Mouse (Mus musculus): Measurements from ENCODE around the gene Zfp341. TPM values are rescaled to one million over a fixed set of nuclear protein-coding genes. Genes with fewer than 3 reads are reported as not detected.

Gene Zfp341
- polyA plus RNA-seq (2017; shearing (Covaris generic)), result under 1 TPM in 2 of 3 experiments, not detected in 1; 0.59 to 0.88 TPM

DNA sequence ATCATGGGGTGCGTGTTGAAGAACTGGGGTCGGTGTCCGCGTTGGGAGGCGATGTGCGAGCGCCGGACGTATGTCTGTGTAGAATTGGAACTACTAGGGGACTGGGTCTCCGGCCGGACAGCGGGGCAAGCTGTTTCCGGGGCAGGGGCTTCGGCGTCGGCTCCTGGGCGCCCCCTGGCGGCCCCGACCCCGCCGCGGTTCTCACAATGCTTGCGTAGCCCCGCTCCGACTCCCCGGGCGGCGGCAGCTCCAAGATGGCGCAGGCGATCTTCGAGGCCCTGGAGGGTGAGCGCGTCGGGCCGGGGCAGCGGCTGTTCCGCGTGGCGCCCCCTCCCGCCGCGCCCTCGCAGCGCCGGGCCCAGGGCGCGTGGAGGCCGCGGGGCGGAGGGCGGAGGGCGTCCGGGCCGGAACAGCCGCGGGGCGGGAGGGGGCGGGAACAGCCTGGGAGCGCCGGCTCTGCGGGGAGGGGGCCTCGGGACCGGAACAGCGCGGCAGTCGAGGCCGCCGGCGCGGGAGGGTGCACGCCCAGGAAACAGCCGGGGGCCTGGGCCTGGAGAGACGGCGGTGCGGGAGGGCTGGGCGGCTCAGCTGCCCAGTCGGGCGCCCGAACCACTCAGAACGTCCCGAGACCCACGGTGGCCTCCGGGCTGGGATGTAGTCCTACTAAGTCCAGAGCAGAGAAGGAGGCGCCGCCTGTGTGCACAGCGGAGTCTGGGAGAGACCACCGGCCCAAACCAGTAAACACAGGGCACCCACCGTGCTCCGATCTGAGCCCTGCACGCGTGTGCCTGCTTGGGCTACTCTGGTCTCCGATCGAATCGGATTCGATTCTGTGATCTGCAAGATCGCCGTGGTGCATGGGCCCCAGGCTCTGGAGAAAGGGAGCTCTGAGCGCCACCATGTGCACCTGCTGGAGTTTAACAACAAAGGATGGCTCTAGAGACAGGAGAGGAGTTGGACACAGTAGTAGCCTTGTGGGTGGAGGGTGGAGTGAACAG lies at the start of gene Zfp341, which contains the start of gene 4930519P11Rik:
Gene Zfp341, plus strand, starts transcription at position 180 of the 998 bp plus-strand sequence.
Gene 4930519P11Rik, minus strand, starts transcription at position 320 of the 998 bp plus-strand sequence.
- ATAC-seq, result peak; percentile 75

DNA sequence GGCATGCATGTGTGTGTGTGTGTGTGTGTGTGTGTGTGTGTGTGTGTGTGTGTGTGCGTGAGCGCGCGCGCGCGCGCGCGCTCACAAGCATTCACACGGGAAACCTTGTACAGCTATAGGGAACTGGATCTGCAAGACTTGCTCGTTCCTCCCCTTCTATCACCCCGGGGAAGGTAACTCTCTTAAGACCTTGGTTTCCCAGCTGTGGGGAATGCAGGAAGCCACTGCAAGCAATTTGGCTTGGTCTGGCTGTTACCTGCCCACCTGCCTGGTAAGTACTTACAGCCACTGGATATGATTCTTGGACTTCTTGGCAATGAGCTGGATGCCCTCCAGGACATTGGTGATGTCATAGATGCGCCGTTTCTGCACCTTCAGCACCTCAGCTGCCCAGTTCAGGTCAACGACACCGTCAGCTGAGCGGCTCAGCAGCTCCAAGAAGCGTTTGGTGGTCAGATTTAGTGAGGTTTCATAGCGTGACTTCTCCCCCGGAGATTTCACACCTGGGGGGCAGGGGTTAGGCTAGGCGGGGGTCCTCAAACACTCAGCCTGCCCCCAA lies 49.4 kb upstream of the Zfp341 start:
- no peak for ATAC-seq

DNA sequence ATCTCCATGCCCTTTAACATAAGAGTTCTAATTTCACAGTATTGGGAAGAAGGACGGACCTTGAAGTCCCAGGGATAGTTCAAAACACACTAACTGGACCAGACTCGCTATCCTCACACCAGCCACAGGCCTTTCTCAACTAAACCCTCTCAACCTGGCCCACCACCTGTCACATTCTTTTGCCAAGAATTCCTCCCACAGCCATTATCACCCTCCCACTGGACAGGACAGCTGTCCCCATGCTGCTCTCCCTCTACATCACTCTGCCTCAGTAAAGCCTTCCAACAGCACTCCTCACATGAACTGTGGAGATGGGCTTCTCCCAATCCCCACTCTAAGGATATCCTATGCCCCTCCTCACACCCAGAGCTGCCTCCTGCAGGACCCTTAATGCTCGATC lies 47.5 kb upstream of the Zfp341 start:
- no peak for ATAC-seq

DNA sequence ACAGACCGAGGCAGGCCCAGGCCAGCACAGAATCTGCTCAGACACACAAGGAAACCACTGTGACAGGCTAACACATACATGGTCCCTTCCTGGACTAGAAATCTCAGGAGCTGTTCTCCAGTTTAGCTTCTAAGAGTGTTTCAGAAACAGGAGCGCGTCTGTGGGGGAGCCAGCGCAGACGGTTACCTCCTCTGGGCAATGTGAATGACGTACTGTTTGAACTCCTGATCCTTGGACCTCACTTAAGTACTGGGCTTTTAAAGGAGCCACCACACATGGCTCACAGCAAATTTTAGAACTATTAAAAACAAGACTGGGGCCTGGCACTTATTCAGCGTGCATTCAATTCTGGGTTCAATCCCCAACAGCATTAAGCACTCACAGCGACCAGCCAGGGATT lies 46.5 kb upstream of the Zfp341 start:
- ATAC-seq, result no peak

DNA sequence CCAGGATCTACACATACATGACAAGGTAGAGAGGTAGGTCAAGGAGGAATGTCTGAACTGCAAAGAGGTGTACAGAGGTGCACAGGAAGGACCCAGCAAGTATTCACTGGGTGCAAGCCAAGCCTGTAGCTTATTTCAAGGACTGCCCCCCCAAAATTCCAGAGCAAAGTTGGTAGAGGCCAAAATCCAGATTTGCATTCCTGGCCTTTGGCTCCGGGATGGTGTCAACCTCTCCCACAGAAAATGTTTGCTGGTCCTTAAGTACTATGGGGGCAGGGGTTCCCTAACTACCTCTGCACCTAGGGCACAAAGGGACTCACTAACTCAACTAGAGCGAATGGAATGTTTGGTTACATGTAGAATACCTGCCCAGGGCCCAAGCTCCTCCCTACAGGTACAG lies 45.3 kb upstream of the Zfp341 start:
- no peak for ATAC-seq

DNA sequence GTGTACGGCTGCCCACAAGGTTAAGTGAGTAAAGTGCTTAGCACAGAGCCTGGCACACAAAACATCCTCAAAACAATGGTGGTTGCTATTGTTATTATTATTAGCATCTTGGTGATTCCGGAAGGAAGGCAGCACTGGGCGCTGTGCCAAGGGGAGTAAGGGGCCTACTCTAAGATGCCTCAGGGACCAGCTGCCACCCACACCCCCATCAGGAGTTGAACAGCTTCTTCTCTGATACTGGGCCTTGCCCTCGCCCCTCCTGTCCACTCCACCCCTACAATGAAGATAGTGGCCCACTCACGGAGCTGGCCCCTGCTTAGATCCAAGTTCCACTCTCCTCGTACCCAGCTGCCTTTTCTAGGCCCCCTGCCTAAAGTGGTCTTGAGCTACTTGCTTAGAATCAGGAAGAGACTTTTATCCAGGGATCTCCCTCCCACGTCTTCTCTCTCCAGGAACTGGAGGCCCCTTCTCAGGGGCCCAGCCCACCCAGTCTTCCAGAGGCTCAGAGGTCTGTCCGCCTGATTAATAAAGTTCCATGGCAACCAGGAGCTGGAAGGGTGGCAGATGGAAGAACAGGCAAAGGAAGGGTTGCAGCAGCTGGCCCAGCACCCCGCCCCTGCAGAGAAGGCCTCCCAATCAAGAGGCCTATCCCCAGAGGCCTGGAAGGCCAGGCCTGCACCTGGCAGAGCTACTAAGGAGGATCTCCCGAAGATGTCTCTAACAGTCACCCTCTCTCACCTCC lies 44.6 kb upstream of the Zfp341 start:
- ATAC-seq, result no peak

DNA sequence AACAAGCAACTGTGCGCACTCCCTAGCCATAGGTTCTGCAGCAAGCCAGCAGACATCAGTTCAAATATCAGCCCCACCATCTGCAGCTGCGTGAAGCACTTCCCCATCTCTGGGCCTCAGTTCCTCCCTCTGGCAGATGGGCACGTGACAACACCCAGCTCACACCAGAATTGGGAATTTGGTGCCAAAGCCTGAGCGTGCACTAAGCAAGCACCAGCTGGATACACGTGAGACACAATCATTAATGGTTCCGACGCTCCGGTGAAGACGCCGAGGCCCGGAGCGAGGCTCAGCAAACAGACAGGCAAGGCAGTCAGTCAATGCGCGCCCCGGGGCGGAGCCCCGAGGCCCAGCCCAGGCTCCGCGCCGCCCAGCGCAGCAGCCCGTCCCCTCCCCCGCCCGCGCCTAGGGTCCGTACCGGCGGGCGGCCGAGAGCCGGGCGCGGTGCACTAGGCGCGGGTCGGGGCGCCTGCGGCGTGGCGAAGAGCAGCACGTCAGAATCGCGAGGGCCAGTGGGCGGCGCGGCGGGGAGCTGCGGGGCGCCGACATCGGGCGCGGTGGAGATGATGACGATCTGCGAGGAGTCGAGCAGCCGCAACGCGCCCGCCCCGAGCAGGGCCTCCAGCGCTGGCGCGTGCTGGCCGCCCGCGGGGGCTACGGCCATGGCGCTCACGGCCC lies 43.9 kb upstream of the Zfp341 start:
- peak; percentile 35 for ATAC-seq

DNA sequence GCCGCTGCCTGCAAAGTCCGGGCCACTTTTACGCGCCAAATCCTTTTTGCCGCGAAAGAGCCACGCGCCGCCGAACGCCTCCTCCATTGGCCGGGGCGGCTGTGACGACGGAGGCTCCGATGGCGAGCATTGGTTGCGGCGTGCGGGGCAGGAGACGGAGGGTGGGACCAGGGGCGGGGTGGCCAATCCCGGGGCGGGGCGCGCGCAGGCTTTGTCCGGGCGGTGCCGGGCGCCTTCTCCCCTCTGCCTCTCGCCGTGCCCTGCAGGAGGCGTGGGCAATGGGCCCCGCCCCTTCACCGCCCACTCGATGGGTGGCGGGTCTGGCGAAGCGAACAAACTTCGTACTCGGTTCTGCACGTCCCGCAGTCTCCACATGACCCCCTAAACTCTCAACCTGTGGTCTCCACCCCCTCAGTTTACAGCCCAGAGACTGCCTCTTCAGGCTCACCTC lies 43.2 kb upstream of the Zfp341 start, which contains the start of gene E2f1:
Gene E2f1, minus strand, starts transcription at position 57 of the 451 bp plus-strand sequence.
- ATAC-seq, result peak; percentile 97

DNA sequence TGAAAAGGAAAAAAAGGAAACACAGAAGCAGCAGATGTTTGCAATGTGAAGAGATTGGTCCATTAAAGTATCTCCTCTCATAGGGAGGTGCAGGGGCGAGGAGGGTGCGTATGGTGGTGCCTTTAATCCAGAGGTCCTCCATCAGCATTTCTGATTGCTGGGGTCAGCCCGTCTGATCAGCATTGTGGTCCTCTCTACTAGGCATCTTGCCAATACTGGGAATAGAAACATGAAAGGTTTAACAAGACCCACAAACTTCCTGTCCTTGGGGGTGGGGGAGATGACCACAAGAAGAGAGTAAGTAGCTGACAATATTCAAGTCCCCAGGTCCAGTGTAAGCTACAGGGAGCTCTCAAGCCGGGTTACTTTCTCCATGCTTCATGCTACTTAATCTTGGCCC lies 42.4 kb upstream of the Zfp341 start:
- ATAC-seq, result no peak

DNA sequence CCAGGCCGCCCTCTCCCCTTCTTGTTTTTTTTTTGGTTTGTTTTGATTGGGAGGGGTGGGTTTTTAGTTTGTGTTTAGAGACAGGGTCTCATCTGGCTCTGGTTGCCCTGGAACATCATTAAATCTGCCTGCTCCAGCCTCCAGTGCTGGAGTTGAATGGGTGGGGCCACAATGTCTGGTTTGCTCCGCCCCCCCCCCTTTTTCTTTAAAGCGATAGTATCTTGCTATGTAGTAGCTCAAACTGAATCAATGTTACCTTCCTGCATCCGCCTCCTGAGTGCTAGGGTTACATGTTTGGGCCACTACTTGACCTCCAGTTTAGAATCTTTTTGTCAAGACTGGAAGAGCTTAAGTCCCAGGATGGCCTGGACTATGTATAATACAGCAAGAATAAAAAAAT lies 41.8 kb upstream of the Zfp341 start:
- ATAC-seq, result no peak

DNA sequence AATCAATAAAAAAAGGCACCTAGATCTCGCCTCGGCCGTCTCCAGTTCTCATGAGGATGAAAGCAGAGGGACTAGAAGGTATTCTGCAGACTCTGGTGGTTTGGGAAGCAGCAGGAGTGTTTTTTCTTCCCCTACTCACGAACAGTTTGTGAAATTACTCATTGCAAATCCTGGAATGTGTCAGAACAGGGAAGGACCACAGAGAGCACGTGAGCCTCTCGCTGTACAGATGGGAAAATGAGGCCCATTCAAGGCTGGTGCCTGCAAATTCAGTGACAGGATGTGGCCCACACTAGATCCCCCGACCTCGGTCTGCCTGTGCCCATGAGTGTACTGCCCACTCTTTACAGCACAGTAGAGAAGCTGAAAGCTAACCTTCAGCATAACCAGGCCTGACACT lies 41.1 kb upstream of the Zfp341 start:
- ATAC-seq, result no peak

DNA sequence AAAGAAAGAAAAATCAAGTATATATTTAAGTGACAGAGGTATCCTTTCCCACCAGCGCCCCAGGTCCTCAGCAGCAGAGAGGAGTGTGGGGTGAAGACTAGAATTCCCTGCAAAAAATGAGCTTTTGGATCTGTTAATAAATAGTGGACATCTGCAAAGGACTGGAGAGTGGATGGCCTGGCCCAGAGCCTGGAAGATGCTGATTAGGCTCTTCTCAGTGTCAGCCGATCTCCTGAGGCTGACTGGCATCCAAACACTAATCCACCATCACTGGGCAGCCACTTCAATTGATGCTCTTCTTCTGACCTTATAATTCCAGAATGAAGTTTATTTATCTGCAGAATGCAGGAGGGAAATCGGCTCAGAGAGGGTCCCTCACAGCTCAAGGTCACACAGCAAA lies 40.1 kb upstream of the Zfp341 start:
- ATAC-seq, result no peak

DNA sequence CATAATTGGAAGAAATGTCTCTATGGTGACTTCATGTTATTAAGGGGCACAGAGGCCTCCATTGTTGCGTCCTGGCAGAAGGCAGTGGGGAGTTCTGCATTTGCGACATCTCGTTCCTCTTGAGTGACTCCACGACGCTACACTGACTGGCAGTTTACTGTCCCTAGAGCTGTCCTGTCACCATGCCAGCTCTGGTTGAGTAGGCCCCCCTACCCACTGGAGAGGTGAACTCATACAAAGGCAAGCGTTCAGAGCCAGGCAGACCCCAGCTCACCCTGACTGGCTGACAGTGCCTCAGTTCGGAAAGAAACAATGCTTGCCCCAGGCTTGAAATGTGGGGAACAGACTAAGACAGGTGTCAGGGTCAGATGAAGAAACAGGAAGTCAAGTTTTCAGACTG lies 38.8 kb upstream of the Zfp341 start:
- ATAC-seq, result no peak

DNA sequence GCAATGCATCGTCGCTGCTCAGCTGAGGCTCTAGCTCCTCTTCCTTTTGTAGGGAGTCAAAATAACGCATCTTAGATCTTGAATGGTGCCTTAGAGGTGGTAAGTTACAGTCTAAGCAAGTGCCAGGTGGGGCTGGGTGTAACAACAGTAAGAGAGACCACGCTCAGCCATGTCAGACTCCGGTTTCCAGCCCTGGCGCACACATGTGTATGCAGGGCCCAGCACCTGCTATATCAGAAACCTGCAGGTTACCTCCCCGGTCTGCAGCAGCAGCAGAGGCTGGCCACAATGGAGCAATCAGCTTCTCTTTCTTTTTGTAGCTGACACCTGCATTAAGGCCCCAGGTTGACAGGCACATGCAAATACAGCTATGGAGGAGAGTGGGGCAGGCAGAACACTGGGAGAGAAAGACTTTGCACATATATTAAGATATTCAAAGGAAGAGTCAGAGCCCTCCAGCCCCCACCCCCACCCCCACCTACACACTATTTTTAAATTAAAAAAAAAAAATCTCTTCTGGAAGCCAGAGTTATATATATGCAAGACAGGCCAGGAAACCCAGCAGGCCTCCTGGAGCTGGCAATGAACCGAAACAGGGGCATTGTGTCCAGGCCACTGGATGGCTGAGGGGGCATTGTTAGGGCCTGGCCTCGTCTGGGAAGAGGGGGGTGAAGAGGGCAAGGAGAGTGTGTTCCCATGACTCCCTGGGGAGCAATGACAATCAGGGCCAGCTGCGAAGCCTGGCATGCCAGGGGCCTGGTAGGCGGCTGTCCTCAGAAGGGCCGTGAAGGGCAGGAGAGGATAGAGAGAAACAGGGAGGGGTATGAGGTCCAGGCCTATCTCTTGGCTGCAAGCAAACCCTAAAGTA lies 36.0 kb upstream of the Zfp341 start:
- ATAC-seq, result no peak

DNA sequence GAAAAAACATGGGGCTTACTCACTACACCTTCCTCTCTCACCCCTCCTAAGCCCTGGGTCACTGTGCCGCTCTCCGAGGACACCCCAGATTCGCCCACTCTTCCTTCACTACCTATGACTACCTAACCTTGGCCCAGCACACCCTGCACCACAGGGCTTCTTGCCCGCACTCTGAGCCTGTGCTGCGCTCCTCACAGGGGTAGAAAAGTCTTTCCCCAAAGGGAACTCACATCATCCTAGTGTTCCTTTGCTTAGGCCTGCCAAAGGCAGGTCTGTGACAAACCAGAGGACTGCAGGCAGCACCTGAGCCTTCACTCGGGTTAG lies 35.4 kb upstream of the Zfp341 start:
- ATAC-seq, result no peak

DNA sequence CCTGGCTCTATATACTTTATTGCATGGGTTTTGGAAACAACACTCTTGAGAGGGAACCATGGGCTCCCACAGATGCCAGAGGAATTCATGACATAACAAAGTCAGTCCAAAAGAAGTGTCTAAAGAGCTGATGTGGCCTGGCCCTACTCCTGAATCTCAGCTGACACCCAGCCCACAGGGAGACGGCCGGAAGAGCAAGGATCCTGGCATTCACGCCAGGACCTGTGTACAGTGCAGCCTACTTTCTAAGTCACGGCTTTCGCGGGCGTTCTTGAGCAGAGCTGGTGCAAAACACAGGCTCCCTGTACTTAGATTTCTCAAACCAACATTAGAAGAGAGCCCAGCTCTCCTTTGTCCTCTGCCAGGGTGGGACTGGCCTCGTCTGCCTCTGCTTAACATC lies 32.5 kb upstream of the Zfp341 start:
- ATAC-seq, result no peak

DNA sequence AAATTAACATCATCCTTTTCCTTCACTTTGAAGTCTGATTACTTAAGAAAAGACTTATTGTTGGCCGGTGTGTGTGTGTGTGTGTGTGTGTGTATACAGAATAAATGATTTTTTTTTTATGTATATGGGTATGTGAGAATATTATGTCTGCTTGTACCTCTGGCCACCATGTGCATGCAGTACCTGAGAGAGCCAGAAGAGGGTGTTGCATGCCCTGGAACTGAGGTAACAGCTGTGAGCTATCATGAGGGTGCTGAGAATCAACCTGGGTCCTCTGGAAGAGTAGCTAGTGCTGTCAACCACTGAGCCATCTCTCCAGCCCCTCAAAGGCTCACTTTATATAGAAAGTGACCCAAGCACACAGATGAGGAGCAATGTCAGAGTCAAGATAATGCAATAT lies 31.7 kb upstream of the Zfp341 start:
- no peak for ATAC-seq

DNA sequence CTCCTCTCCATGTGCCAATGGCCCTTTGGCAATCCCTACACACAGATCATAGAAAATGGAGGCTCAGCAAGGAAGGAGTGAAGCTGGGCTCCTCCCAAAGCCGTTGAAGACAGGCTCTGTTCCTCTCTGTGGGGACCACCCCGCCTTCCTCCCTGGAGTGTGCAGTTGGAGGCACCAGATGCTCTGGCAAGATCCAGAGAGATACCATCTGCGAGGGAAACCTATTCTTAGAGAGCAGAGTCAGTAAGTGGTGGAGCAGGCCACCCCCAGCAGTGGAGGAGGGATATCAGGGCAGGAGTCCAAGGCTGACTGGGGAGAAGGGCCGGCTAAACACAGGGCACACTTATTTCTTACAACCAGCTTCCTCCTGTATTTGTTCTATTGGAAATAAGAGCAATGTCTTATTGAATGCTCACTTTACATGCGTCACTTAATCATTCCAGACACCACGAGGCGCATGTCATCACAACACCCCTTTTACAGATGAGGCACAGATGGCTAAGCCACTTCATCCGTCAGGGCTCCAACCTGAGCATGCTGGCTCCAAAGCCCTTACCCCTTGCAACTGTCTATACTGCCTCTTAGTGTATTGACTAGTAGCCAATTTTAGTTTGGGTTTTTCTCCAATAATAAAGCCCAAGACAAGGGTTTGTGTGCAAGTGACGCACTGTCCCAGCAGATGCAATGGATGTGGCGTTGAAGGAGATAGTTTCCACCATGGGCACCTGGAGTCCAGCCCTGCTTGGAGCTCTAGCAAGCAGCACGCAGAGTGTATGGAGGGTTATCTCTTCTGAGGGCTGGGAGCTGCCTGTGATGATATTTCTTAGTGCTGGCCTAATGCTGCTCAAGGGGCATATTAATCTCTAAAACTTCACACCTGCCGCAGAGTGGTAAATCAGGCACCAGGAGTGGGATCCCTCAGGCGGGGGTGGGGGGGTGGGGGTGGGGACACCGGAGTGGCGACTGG lies 28.9 kb upstream of the Zfp341 start:
- ATAC-seq, result no peak

DNA sequence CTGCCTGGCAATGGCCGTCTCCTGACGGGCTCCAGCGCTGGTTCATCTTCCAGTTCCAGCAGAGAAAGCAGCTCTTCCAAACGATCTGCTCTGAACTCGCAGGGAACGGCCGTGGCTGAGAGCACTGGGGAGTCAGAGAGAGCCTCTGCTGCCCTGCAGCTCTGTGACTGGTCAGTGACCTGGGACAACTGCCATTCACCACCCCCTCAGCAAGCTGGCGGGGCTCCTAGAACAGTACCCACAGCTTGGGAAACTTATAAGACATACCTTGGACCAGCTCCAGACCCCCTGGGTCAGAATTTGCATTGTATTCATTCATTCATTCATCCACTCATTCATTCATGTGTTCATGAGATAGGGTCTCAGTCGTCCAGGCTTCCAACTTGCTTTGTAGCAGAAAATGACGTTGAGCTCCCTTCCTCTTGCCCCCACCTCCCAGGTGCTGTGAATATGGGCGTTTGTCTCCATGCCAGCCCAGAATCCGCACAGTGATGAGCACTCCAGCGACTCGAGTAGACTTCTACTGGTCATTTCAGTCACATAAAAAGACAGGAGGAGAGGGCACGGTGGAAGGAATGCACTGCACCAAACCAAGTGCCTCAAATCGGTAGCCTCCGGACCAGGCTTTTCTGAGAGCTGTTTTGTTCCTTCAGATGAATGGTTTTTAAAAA lies 28.0 kb upstream of the Zfp341 start:
- ATAC-seq, result no peak

DNA sequence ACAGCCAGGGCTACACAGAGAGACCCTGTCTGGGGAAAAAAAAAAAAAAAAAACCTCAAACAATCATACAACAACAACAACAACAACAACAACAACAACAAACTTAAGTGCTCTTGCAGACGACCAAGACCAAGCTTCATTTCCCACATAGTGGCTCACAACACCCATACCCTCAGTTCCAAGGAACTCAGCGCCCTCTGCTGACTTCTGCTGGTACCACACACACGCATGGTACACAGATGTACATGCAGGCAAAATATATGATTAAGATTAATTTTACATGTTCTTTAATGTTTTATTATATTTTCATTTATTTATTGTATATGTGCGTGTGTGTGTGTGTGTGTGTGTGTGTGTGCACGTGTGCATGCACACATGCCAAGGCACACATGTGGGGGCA lies 26.7 kb upstream of the Zfp341 start:
- ATAC-seq, result no peak
